Mouse (Mus musculus) heart, adult 2 months (tissue): ENCODE measurements around the gene Nampt.

Source experiments
- CTCF ChIP-seq: fragments of 200-600 bp; IDR thresholded peaks from 2 replicates; pipeline ENCODE4 v1.8.1; 2022; ENCODE audit warnings: antibody characterized with exemption, mild to moderate bottlenecking, moderate library complexity
- POLR2A ChIP-seq: fragments of 200-500 bp; IDR thresholded peaks from 2 replicates; pipeline ENCODE4 v1.6.1; 2011; ENCODE audit warnings: mild to moderate bottlenecking, low read depth, low read length, control low read depth; ENCODE audit not compliant: insufficient read depth

DNA sequence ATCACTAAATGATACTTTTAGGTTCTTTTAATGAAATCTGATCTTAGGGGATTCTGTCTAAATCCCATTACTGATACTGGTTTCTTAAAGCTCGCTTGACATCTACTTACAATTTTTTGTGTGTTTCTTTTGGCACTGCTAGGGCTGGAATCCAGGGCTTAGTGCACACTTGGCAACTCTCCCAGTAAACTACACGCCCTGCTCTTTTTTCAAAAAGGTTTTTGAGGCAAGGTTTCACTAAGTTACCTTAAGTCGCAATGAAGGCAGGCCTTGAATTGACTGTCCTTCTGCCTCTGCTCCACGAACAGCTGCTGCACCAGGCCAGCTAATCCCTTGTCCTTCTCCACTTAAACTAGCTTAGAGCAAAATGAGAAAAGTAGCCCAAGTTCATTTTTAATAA is 15.9 kb downstream of the Nampt start:
- TF ChIP-seq POLR2A (no peak), CTCF (no peak)
